Mouse (Mus musculus): ENCODE measurements around the gene Fgfr2. TPM values are rescaled to one million over a fixed set of nuclear protein-coding genes. Genes with fewer than 3 reads are reported as not detected.
A peak's percentile ranks its signal among the peaks of the same experiment; 100 is the strongest.

Gene Fgfr2
- total RNA-seq, 2 experiments from 2014 or later, result 47.6 to 49.5 TPM

- H3K4me3 ChIP-seq, result no peak overlapping the region
- H3K27ac ChIP-seq, result peak overlapping the region; percentile 95
- no peak for TF ChIP-seq CTCF (conservative IDR thresholded peaks at IDR 0.05)
- DNase-seq (ENCODE audit: low spot score in 2 of 2), result no peak
Measured at GRCm38 (mm10) chr7:132711579-132711978, 411.6 kb downstream of the Fgfr2 start.

DNA sequence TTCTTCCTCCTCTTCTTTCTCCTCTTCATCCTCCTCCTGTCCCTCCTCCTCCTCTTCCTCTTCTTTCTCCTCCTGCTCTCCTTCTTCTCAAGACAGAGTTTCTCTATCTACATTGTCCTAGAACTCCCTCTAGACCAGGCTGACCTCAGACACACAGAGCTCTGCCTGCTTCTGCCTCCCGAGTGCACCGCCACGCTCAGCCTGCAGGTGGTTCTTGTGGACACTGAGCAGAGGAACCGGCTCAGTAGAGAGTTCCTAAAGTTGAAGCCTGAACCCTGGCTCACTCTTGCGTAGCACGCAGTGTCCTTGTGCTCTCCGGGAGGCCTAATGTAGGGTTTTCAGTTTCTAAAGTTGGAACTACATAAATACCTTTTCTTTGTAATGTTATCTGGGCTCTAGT lies 418.0 kb downstream of the Fgfr2 start:
- TF ChIP-seq CTCF (conservative IDR thresholded peaks at IDR 0.05), result peak; percentile 61
- no peak overlapping the region for H3K4me3 ChIP-seq
- peak overlapping the region; percentile 80; the same call in 1 of the 2 replicates for H3K27ac ChIP-seq
- no peak for DNase-seq (ENCODE audit: low spot score in 2 of 2)

DNA sequence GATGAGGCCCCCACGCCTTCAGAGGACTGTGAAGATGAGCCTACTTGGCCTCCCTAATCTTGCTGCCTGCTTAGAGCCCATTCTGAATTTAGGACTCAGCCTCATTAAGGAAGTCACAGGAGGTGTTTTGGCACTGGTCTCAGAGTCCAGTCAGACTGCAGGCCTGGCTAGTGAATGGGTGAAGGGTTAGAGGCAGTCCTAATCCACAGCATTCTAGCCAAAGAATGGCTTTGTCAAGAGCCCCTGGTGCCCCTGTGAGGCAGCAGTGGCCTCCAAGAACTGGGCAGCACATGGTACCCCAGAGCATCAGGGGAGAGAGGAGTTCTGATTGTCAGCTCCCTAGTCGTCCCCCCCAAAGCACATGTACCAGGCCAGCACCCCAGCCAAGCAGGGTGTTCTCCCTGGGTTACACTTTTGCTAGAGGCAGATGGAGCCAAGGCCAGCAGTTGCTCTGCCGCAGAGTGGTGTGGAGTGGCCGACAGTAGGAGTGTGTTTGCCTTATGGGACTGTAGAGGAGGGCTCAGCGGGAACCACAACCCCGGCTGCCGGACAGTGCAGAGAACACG lies 418.8 kb downstream of the Fgfr2 start:
- no peak for TF ChIP-seq CTCF (conservative IDR thresholded peaks at IDR 0.05)
- Histone ChIP-seq H3K4me3 (no peak overlapping the region), H3K27ac (peak overlapping the region; percentile 80; the same call in 1 of the 2 replicates)
- no peak for DNase-seq (ENCODE audit: low spot score in 2 of 2)

DNA sequence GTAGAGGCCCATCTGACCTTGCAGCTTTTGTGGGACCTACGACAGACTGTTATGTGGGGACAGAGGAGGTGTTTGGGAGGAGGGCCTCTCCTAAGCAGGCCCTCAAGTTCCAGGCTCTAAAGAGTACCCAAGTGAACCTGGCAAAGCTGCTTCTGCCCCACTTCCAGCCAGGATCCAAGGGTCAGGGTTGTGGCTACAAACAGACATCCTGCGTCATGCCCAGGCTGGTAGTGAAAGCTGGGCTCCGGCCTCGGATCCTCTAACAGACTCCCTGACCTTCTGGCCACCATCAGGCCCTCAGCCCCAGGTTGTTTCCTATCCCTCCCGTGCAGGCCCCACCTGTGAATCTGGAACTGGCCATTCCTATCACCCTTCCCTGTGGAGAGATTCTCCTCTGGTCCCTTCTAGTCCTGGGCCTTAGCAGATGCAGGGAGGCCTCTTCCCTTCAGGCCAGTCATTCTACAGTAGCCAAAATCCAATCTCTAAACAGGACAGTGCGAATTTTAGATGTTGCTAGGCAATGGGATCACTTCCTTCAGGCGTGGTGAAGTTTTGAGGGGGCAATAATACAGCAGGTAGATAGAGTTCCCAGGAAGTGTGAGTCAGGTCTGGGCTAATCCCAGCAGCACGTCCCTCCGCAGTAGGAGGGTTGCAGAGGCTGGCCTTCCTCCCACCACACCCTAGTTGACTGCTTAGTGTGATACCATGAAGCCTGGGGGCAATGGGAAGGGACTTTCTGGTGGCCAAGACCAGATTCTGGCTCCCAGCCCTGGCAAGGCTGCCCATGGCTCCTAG lies 419.4 kb downstream of the Fgfr2 start:
- Histone ChIP-seq H3K4me3 (no peak overlapping the region), H3K27ac (peak overlapping the region; percentile 80)
- TF ChIP-seq CTCF (conservative IDR thresholded peaks at IDR 0.05), result no peak
- no peak for DNase-seq (ENCODE audit: low spot score in 2 of 2)

GRCm38 (mm10) chr7:132702492-132703070 lies 420.6 kb downstream of the Fgfr2 start:
- H3K27ac ChIP-seq, result peak overlapping the region; percentile 80
- peak in 1 of 2 experiments; percentile 50 for DNase-seq (ENCODE audit: low spot score in 2 of 2)
- TF ChIP-seq CTCF (conservative IDR thresholded peaks at IDR 0.05), result no peak; the same call in 1 of the 2 replicates
- H3K4me3 ChIP-seq, result no peak overlapping the region

GRCm38 (mm10) chr7:132702024-132702423 lies 421.1 kb downstream of the Fgfr2 start:
- no peak overlapping the region for H3K4me3 ChIP-seq
- H3K27ac ChIP-seq, result peak overlapping the region; percentile 80
- DNase-seq (ENCODE audit: low spot score in 2 of 2), result no peak
- TF ChIP-seq CTCF (conservative IDR thresholded peaks at IDR 0.05), result no peak

DNA sequence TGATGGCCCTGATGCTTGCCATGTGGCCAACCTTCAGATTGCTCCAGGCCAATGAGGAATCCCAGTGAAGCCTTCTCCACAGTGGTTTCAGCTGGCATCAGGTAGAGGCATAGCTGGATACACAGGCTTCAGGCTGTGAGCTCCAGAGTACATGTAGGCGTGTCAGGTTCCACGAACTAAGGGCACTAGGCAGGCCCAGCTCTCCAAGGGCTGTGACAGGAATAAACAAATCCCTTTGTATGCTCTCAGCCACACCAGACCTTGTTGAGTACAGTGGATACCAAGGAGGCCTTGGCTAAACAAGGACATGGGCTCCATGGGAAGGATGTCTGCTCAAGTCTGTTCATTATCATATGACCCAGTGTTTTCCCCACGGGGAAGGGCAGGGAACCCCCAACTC lies 421.7 kb downstream of the Fgfr2 start:
- DNase-seq (ENCODE audit: low spot score in 2 of 2), result no peak
- H3K27ac ChIP-seq, result peak overlapping the region; percentile 80
- no peak overlapping the region for H3K4me3 ChIP-seq
- no peak for TF ChIP-seq CTCF (conservative IDR thresholded peaks at IDR 0.05)

- Histone ChIP-seq H3K27ac (peak overlapping the region; percentile 64), H3K4me3 (no peak overlapping the region)
- no peak for DNase-seq (ENCODE audit: low spot score in 2 of 2)
- no peak for TF ChIP-seq CTCF (conservative IDR thresholded peaks at IDR 0.05)
Measured at GRCm38 (mm10) chr7:132700107-132700506, 423.0 kb downstream of the Fgfr2 start.

DNA sequence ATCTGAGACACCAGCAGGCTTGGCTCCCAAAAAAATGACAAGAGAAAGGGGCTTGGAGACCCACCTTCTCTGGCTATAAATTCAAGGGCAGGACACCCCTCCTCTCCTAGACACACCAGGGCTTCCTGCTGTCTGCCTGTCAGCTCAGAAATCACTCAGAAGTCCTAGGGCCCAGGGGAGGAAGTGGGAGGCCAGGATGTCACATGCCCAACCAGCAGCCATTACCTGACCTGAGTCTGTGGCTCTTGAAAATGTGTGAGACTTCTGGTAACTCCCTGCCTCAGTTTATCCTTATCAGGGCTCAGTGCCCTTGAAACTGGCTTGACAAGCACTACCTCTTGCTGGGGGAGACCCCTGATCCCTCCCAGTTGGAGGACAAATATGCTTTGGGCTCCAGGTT lies 423.5 kb downstream of the Fgfr2 start:
- no peak for DNase-seq (ENCODE audit: low spot score in 2 of 2)
- no peak for TF ChIP-seq CTCF (conservative IDR thresholded peaks at IDR 0.05)
- H3K4me3 ChIP-seq, result no peak overlapping the region

GRCm38 (mm10) chr7:132699165-132699564 lies 424.0 kb downstream of the Fgfr2 start:
- peak overlapping the region; percentile 64 for H3K27ac ChIP-seq
- TF ChIP-seq CTCF (conservative IDR thresholded peaks at IDR 0.05), result no peak
- no peak for DNase-seq (ENCODE audit: low spot score in 2 of 2)
- no peak overlapping the region for H3K4me3 ChIP-seq

More for the DNA sequence above, 423.5 kb downstream of the Fgfr2 start:
- H3K27ac ChIP-seq, result peak overlapping the region; percentile 64

DNA sequence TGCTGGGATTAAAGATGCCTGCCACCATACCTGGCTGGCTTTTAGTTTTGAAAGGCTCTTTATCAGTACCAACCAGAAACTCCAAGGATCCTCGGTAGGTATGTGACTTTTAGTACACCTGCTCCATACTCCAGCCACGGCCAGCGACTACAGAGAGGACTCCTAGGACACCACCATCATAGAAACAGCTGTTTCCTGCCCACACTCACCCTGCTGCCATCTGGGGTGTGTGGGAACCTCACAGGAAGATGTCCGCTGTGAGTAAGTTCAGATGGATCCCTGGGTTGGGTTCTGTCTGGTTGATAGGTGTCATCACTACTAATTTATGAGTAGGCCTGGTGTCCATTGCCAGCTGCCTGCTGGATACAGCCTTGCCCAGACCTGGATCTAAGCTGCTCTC lies 424.4 kb downstream of the Fgfr2 start:
- Histone ChIP-seq H3K27ac (peak overlapping the region; percentile 64), H3K4me3 (no peak overlapping the region)
- no peak for TF ChIP-seq CTCF (conservative IDR thresholded peaks at IDR 0.05)
- no peak for DNase-seq (ENCODE audit: low spot score in 2 of 2)

GRCm38 (mm10) chr7:132697258-132697796 lies 425.8 kb downstream of the Fgfr2 start:
- TF ChIP-seq CTCF (conservative IDR thresholded peaks at IDR 0.05), result no peak

DNA sequence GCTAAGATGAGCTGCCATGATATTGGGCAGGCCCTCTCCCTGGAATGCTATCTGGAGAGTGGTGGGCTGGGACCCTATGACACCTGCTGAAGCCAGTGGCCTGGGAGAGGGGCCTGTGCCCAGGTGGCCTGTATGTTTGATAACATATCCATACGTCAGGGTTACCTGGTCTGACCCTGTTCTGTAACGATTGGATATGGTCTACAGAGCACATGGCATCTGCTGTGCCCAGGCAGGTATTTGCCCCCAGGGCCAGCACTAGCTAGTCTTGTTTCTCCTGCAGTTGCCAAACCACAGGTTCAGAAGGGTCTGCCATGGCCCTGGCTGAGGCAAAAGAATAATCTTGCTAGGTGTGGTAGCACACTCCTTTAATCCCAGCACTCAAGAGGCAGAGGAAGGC lies 429.6 kb downstream of the Fgfr2 start:
- Histone ChIP-seq H3K27ac (no peak overlapping the region), H3K4me3 (no peak overlapping the region)
- no peak for TF ChIP-seq CTCF (conservative IDR thresholded peaks at IDR 0.05)
- no peak for DNase-seq (ENCODE audit: low spot score in 2 of 2)

More at GRCm38 (mm10) chr7:132697258-132697796, 425.8 kb downstream of the Fgfr2 start:
- Histone ChIP-seq H3K27ac (no peak overlapping the region), H3K4me3 (no peak overlapping the region)
- no peak for DNase-seq (ENCODE audit: low spot score in 2 of 2)
